Mouse (Mus musculus) ES-E14 (cell line): ENCODE results near the gene Sgms1.

Experiments used
- CHD2 ChIP-seq: IDR thresholded peaks from 2 replicates; pipeline ENCODE4 v1.6.1; 2014; ENCODE audit warnings: mild to moderate bottlenecking, low read depth, low read length, inconsistent platforms
- MAFK ChIP-seq: IDR thresholded peaks from 2 replicates; pipeline ENCODE4 v1.6.1; 2014; ENCODE audit warnings: mild to moderate bottlenecking, low read depth, low read length, inconsistent platforms; ENCODE audit not compliant: insufficient read depth
- ZC3H11A ChIP-seq: IDR thresholded peaks from 2 replicates; pipeline ENCODE4 v1.6.1; 2012; ENCODE audit warnings: low read depth, mild to moderate bottlenecking, inconsistent platforms, low read length, borderline replicate concordance

GRCm38 (mm10) chr19:32320366-32320666, 69.2 kb downstream of the Sgms1 start:
- TF ChIP-seq CHD2 (no peak), ZC3H11A (peak; percentile 81), MAFK (no peak)
